15 mouse cellular contexts compared by ENCODE assay signal in genomic region chr8:4497610-4498009, GRCm38 (mm10).
"Had no signal": no experiment of that assay in that cellular context is flagged by ENCODE, and none has a peak within 500 bp of the region (broad histone marks: within the 10 kb centered on the region; RNA-seq: fewer than 3 reads in every experiment).

No protein-coding gene starts in this region.

- H3K4me2 ChIP-seq: neural tube, embryonic 15.5 days; stomach, embryonic 15.5 days had no signal

- H3K4me3 ChIP-seq: neural tube, embryonic 15.5 days; stomach, embryonic 15.5 days had no signal

- H3K36me3 ChIP-seq: stomach, embryonic 15.5 days had no signal

- H3K27me3 ChIP-seq: neural tube, embryonic 15.5 days; stomach, embryonic 15.5 days had no signal

- DNase-seq: retina, postnatal 1 day; right cerebral cortex, adult 18-20 months; right cerebral cortex, postnatal 14 days; right cerebral cortex, postnatal 25 days; right cerebral cortex, postnatal 4 days; spleen, adult 18-20 months; thymus, adult 18-20 months; thymus, adult 2 months; thymus, postnatal 14 days; thymus, postnatal 25 days; thymus, postnatal 36 days; thymus, postnatal 4 days had no signal

- H3K27ac ChIP-seq: neural tube, embryonic 15.5 days; stomach, embryonic 15.5 days; stomach, postnatal 0 days had no signal

- H3K9me3 ChIP-seq: neural tube, embryonic 15.5 days; stomach, embryonic 15.5 days had no signal

- H3K9ac ChIP-seq: neural tube, embryonic 15.5 days; stomach, embryonic 15.5 days had no signal
